Mouse (Mus musculus): ENCODE measurements around the gene 6330409D20Rik.

GRCm38 (mm10) chr2:32775359-32776074 lies 34.7 kb upstream of the 6330409D20Rik start, which contains the start of the genes Ttc16 and Ptrh1:
- TF ChIP-seq EP300 (IDR thresholded peaks at IDR 0.05), result no peak
- no peak for TF ChIP-seq CTCF (IDR thresholded peaks at IDR 0.05)
